Mouse (Mus musculus): ENCODE results near the gene 1700014D04Rik. TPM values are rescaled to one million over a fixed set of nuclear protein-coding genes. Genes with fewer than 3 reads are reported as not detected.

Gene 1700014D04Rik
- polyA plus RNA-seq, 1 experiment from 2014 or later, result 0.09 TPM

- Histone ChIP-seq H3K4me1 (ENCODE audit: control insufficient read depth, insufficient read depth, low read length) (peaks cover 21% of the 10 kb centered on the region), H3K36me3 (ENCODE audit: control insufficient read depth, insufficient read depth, low read length) (no peaks in the 10 kb centered on the region; the same call in 1 of the 2 replicates)
These were observed 23.6 kb upstream of the 1700014D04Rik start for GRCm38 (mm10) chr13:59770164-59770562.

GRCm38 (mm10) chr13:59769296-59770163 lies 23.0 kb upstream of the 1700014D04Rik start, which contains the start of gene Isca1:
Gene Isca1, minus strand, starts transcription at chr13:59769810.
- WGBS, result under 1% methylated on average over 75 of the region's 91 CpGs
- no peaks in the 10 kb centered on the region for H3K27me3 ChIP-seq (ENCODE audit: control insufficient read depth, insufficient read depth, low read length)
- H3K9ac ChIP-seq (ENCODE audit: low read length), result peak within 1 kb of the TSS; percentile 80
- peak; percentile 98 for ATAC-seq (ENCODE audit: insufficient read depth, low FRiP score, low TSS enrichment)
- peak within 1 kb of the TSS; percentile 82 for H3K4me3 ChIP-seq (ENCODE audit: low read depth, low read length)
- DNase-seq (ENCODE audit: low spot score), result peak; percentile 99
- no peaks in the 10 kb centered on the region for H3K36me3 ChIP-seq (ENCODE audit: control insufficient read depth, insufficient read depth, low read length)
- H3K4me1 ChIP-seq (ENCODE audit: control insufficient read depth, insufficient read depth, low read length), result peaks cover 21% of the 10 kb centered on the region
- peak within 1 kb of the TSS; percentile 95 for H3K27ac ChIP-seq (ENCODE audit: low read depth, low read length)
- H3K9me3 ChIP-seq (ENCODE audit: control insufficient read depth, low read length), result no peaks in the 10 kb centered on the region
- H3K4me2 ChIP-seq (ENCODE audit: low read depth), result peak within 1 kb of the TSS; percentile 78

More at GRCm38 (mm10) chr13:59770164-59770562, 23.6 kb upstream of the 1700014D04Rik start:
- Histone ChIP-seq H3K9ac (ENCODE audit: low read length) (peak overlapping the region; percentile 69), H3K4me2 (ENCODE audit: low read depth) (peak overlapping the region; percentile 78), H3K4me3 (ENCODE audit: low read depth, low read length) (peak overlapping the region; percentile 82), H3K27me3 (ENCODE audit: control insufficient read depth, insufficient read depth, low read length) (no peaks in the 10 kb centered on the region), H3K27ac (ENCODE audit: low read depth, low read length) (peak overlapping the region; percentile 95), H3K9me3 (ENCODE audit: control insufficient read depth, low read length) (no peaks in the 10 kb centered on the region)
- DNase-seq (ENCODE audit: low spot score) (peak; percentile 92), ATAC-seq (ENCODE audit: insufficient read depth, low FRiP score, low TSS enrichment) (peak; percentile 90)
- 0% methylated on average over 28 of the region's 28 CpGs for WGBS

GRCm38 (mm10) chr13:59768531-59768930 lies 22.0 kb upstream of the 1700014D04Rik start:
- peak overlapping the region; percentile 23; the same call in 1 of the 2 replicates for H3K9ac ChIP-seq (ENCODE audit: low read length)
- peaks cover 21% of the 10 kb centered on the region for H3K4me1 ChIP-seq (ENCODE audit: control insufficient read depth, insufficient read depth, low read length)
- no peaks in the 10 kb centered on the region for H3K9me3 ChIP-seq (ENCODE audit: control insufficient read depth, low read length)
- H3K4me2 ChIP-seq (ENCODE audit: low read depth), result peak overlapping the region; percentile 78
- DNase-seq (ENCODE audit: low spot score) (no peak), ATAC-seq (ENCODE audit: insufficient read depth, low FRiP score, low TSS enrichment) (no peak)
- peak overlapping the region; percentile 82 for H3K4me3 ChIP-seq (ENCODE audit: low read depth, low read length)
- no peaks in the 10 kb centered on the region for H3K36me3 ChIP-seq (ENCODE audit: control insufficient read depth, insufficient read depth, low read length)
- H3K27me3 ChIP-seq (ENCODE audit: control insufficient read depth, insufficient read depth, low read length), result no peaks in the 10 kb centered on the region
- WGBS, result 50% methylated on average over 13 of the region's 13 CpGs
- no peak overlapping the region for H3K27ac ChIP-seq (ENCODE audit: low read depth, low read length)

GRCm38 (mm10) chr13:59766786-59767515 lies 20.4 kb upstream of the 1700014D04Rik start:
- H3K4me3 ChIP-seq (ENCODE audit: low read depth, low read length), result no peak overlapping the region
- H3K9me3 ChIP-seq (ENCODE audit: control insufficient read depth, low read length), result no peaks in the 10 kb centered on the region
- peaks cover 21% of the 10 kb centered on the region for H3K4me1 ChIP-seq (ENCODE audit: control insufficient read depth, insufficient read depth, low read length)
- no peak overlapping the region for H3K9ac ChIP-seq (ENCODE audit: low read length)
- H3K27ac ChIP-seq (ENCODE audit: low read depth, low read length), result no peak overlapping the region
- H3K36me3 ChIP-seq (ENCODE audit: control insufficient read depth, insufficient read depth, low read length), result peaks cover 3% of the 10 kb centered on the region; the same call in 1 of the 2 replicates
- DNase-seq (ENCODE audit: low spot score) (no peak), ATAC-seq (ENCODE audit: insufficient read depth, low FRiP score, low TSS enrichment) (no peak)
- H3K4me2 ChIP-seq (ENCODE audit: low read depth), result no peak overlapping the region
- 75% methylated on average over 11 of the region's 11 CpGs for WGBS
- no peaks in the 10 kb centered on the region for H3K27me3 ChIP-seq (ENCODE audit: control insufficient read depth, insufficient read depth, low read length)

- Histone ChIP-seq H3K27ac (ENCODE audit: low read depth, low read length) (no peak overlapping the region), H3K9me3 (ENCODE audit: control insufficient read depth, low read length) (no peaks in the 10 kb centered on the region), H3K9ac (ENCODE audit: low read length) (no peak overlapping the region), H3K36me3 (ENCODE audit: control insufficient read depth, insufficient read depth, low read length) (peaks cover 5% of the 10 kb centered on the region), H3K27me3 (ENCODE audit: control insufficient read depth, insufficient read depth, low read length) (no peaks in the 10 kb centered on the region), H3K4me1 (ENCODE audit: control insufficient read depth, insufficient read depth, low read length) (peaks cover 15% of the 10 kb centered on the region; the same call in 1 of the 2 replicates), H3K4me2 (ENCODE audit: low read depth) (no peak overlapping the region), H3K4me3 (ENCODE audit: low read depth, low read length) (no peak overlapping the region)
- WGBS, result 95% methylated on average over 7 of the region's 7 CpGs
- DNase-seq (ENCODE audit: low spot score) (no peak), ATAC-seq (ENCODE audit: insufficient read depth, low FRiP score, low TSS enrichment) (no peak)
These were observed 16.2 kb upstream of the 1700014D04Rik start for GRCm38 (mm10) chr13:59762791-59763190.

GRCm38 (mm10) chr13:59756906-59757305 lies 10.4 kb upstream of the 1700014D04Rik start:
- WGBS, result 94% methylated on average over 7 of the region's 7 CpGs
- DNase-seq (ENCODE audit: low spot score) (no peak), ATAC-seq (ENCODE audit: insufficient read depth, low FRiP score, low TSS enrichment) (no peak)
- Histone ChIP-seq H3K27me3 (ENCODE audit: control insufficient read depth, insufficient read depth, low read length) (no peaks in the 10 kb centered on the region), H3K4me3 (ENCODE audit: low read depth, low read length) (no peak overlapping the region), H3K9me3 (ENCODE audit: control insufficient read depth, low read length) (no peaks in the 10 kb centered on the region), H3K4me2 (ENCODE audit: low read depth) (no peak overlapping the region), H3K4me1 (ENCODE audit: control insufficient read depth, insufficient read depth, low read length) (no peaks in the 10 kb centered on the region), H3K9ac (ENCODE audit: low read length) (no peak overlapping the region), H3K27ac (ENCODE audit: low read depth, low read length) (no peak overlapping the region), H3K36me3 (ENCODE audit: control insufficient read depth, insufficient read depth, low read length) (peaks cover 7% of the 10 kb centered on the region)

GRCm38 (mm10) chr13:59750310-59750709 lies 3.8 kb upstream of the 1700014D04Rik start:
- no peak for DNase-seq (ENCODE audit: low spot score)
- no peak overlapping the region for H3K27ac ChIP-seq (ENCODE audit: low read depth, low read length)
- WGBS, result 85% methylated on average over 12 of the region's 12 CpGs

GRCm38 (mm10) chr13:59746164-59746563 lies 388 bp downstream of the 1700014D04Rik start:
- DNase-seq (ENCODE audit: low spot score), result no peak
- Histone ChIP-seq H3K4me1 (ENCODE audit: control insufficient read depth, insufficient read depth, low read length) (no peaks in the 10 kb centered on the region), H3K9ac (ENCODE audit: low read length) (no peak overlapping the region), H3K9me3 (ENCODE audit: control insufficient read depth, low read length) (no peaks in the 10 kb centered on the region), H3K36me3 (ENCODE audit: control insufficient read depth, insufficient read depth, low read length) (no peaks in the 10 kb centered on the region), H3K27ac (ENCODE audit: low read depth, low read length) (no peak overlapping the region), H3K4me3 (ENCODE audit: low read depth, low read length) (no peak overlapping the region), H3K27me3 (ENCODE audit: control insufficient read depth, insufficient read depth, low read length) (no peaks in the 10 kb centered on the region), H3K4me2 (ENCODE audit: low read depth) (no peak overlapping the region)
- 81% methylated on average over 5 of the region's 6 CpGs for WGBS
- no peak for ATAC-seq (ENCODE audit: insufficient read depth, low FRiP score, low TSS enrichment)

More at GRCm38 (mm10) chr13:59750310-59750709, 3.8 kb upstream of the 1700014D04Rik start:
- Histone ChIP-seq H3K27me3 (ENCODE audit: control insufficient read depth, insufficient read depth, low read length) (no peaks in the 10 kb centered on the region), H3K4me3 (ENCODE audit: low read depth, low read length) (no peak overlapping the region), H3K9me3 (ENCODE audit: control insufficient read depth, low read length) (no peaks in the 10 kb centered on the region), H3K4me1 (ENCODE audit: control insufficient read depth, insufficient read depth, low read length) (no peaks in the 10 kb centered on the region), H3K9ac (ENCODE audit: low read length) (no peak overlapping the region), H3K4me2 (ENCODE audit: low read depth) (no peak overlapping the region), H3K36me3 (ENCODE audit: control insufficient read depth, insufficient read depth, low read length) (peaks cover 3% of the 10 kb centered on the region; the same call in 1 of the 2 replicates)
- ATAC-seq (ENCODE audit: insufficient read depth, low FRiP score, low TSS enrichment), result no peak

Data from neural tube, embryonic 11.5 days (tissue).